Mouse (Mus musculus) lung, embryonic 14.5 days (tissue): ENCODE measurements around the gene Mical3. TPM values are rescaled to one million over a fixed set of nuclear protein-coding genes. Genes with fewer than 3 reads are reported as not detected.
"Not testable (repeated sequence)": the region's sequence is repeated elsewhere in the genome, so short reads cannot be mapped to it uniquely, and the experiment has no call there.

Experiments
- ATAC-seq: fragments of 200-750 bp; cut with Nextera tagmentation; 2 replicates; pipeline ENCODE4 v1.8.0; 2017; ENCODE audit warnings: mild to moderate bottlenecking, moderate TSS enrichment, moderate library complexity; ENCODE audit not compliant: insufficient read depth
- DNase-seq: peaks from one replicate; pipeline ENCODE4 v3.0.0-alpha.2; 2015
- H3K27ac ChIP-seq: fragments of 300-500 bp; sonication (generic); 2 replicates; pipeline ENCODE4 v1.5.1; 2014; ENCODE audit warnings: low read depth, mild to moderate bottlenecking, moderate library complexity
- H3K27me3 ChIP-seq: fragments of 300-500 bp; sonication (generic); 2 replicates; pipeline ENCODE4 v1.6.1; 2014; ENCODE audit warnings: low read length, control low read depth; ENCODE audit not compliant: insufficient read depth
- H3K36me3 ChIP-seq: fragments of 300-500 bp; sonication (generic); 2 replicates; pipeline ENCODE4 v1.6.1; 2014; ENCODE audit warnings: control low read depth; ENCODE audit not compliant: insufficient read depth
- H3K4me1 ChIP-seq: fragments of 300-500 bp; sonication (generic); 2 replicates; pipeline ENCODE4 v1.6.1; 2014; ENCODE audit warnings: antibody characterized with exemption, control low read depth; ENCODE audit not compliant: insufficient read depth
- H3K4me2 ChIP-seq: fragments of 300-500 bp; sonication (generic); 2 replicates; pipeline ENCODE4 v1.6.1; 2014; ENCODE audit warnings: mild to moderate bottlenecking
- H3K4me3 ChIP-seq: fragments of 300-500 bp; sonication (generic); 2 replicates; pipeline ENCODE4 v1.5.1; 2014; ENCODE audit warnings: low read depth, low read length
- H3K9ac ChIP-seq: fragments of 300-500 bp; sonication (generic); 2 replicates; pipeline ENCODE4 v1.6.1; 2014
- H3K9me3 ChIP-seq: fragments of 300-500 bp; sonication (generic); 2 replicates; pipeline ENCODE4 v1.6.1; 2016; ENCODE audit warnings: low read depth, low read length, control low read depth
- CTCF ChIP-seq: IDR thresholded peaks from 2 replicates; pipeline ENCODE4 v1.5.1; 2016; ENCODE audit warnings: antibody characterized with exemption, low read depth
- WGBS: fragments of 180-500 bp; shearing (Covaris S2); extraction: QIAGEN DNeasy Blood & Tissue Kit; methylation state at CpG from one replicate; pipeline ENCODE4 v1.1.7; 2014; 5-methylcytosine and 5-hydroxymethylcytosine counted together
- polyA plus RNA-seq: library from polyadenylated mRNA; unstranded; fragments of >200 nt; fragmentation: Nextera tagmentation; extraction: Ambion mirVana; gene quantifications from 2 replicates; pipeline ENCODE4 v1.2.1, GENCODE M21; 2014

The Mical3 gene
- polyA plus RNA-seq, 1 experiment from 2014 or later = 27.0 TPM

GRCm38 (mm10) chr6:120917975-120918374, 212.8 kb downstream of the Mical3 start:
- Histone ChIP-seq H3K9ac (no peak overlapping the region), H3K27me3 (peaks cover 5% of the 10 kb centered on the region; the same call in 1 of the 2 replicates), H3K27ac (no peak overlapping the region), H3K9me3 (no peaks in the 10 kb centered on the region), H3K4me2 (no peak overlapping the region), H3K4me1 (0 out of 2 replicates have a peak, but pooled peaks cover 2% of the 10 kb centered on the region), H3K4me3 (no peak overlapping the region), H3K36me3 (no peaks in the 10 kb centered on the region)
- DNase-seq (no peak), ATAC-seq (no peak)
- WGBS = 66% methylated on average over 3 of the region's 3 CpGs
- TF ChIP-seq CTCF = no peak

DNA sequence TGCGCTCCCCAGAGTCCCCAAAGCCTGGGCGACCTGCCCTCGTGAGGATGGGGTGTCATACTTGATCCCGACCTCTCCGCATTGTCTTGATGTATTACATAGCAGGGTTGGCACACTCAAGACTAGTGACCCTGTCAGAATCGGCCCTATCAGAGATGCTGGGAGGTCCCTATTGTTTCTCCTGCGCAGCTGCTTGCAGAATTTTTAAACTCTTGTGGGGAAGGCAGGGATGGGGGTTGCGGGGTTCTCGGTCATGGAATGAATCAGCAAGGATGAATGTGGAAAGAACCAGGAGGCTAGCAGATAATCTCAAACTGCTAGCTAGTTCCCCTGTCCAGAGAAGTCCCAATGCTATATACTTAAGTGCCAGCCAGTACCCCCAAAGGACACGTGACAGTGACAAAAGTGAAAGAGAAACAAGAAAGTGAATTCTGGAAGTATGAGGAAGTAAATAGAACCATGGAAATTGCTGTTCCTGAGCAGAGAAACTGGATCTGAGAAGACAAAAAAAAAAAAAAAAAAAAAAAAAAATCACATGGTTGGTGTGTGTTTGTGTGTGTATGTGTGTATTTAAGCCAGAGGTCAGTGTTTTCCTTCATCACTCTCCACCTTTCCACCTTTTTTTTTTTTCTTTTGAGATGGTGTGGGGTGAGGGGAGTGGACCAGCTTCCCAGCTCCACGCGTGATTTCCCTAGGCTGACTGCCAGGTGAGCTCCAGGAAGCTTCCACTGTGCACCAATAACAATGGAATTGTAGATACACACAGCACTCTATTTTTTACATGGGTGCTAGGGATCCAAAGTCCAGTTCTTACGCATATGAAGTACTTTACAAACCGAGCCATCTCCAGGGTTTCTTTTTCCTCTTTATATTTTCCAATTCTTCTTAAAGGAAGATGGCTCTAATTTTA, 213.6 kb downstream of the Mical3 start:
- H3K4me1 ChIP-seq, DNase-seq, H3K27ac ChIP-seq, H3K9me3 ChIP-seq, H3K27me3 ChIP-seq, H3K36me3 ChIP-seq: not testable (repeated sequence)
- H3K9ac ChIP-seq = peak overlapping the region; percentile 55; the same call in 1 of the 2 replicates
- peak overlapping the region; percentile 99 for H3K4me2 ChIP-seq
- WGBS = 34% methylated on average over 8 of the region's 14 CpGs
- ATAC-seq = peak; percentile 19
- peak overlapping the region; percentile 60 for H3K4me3 ChIP-seq

DNA sequence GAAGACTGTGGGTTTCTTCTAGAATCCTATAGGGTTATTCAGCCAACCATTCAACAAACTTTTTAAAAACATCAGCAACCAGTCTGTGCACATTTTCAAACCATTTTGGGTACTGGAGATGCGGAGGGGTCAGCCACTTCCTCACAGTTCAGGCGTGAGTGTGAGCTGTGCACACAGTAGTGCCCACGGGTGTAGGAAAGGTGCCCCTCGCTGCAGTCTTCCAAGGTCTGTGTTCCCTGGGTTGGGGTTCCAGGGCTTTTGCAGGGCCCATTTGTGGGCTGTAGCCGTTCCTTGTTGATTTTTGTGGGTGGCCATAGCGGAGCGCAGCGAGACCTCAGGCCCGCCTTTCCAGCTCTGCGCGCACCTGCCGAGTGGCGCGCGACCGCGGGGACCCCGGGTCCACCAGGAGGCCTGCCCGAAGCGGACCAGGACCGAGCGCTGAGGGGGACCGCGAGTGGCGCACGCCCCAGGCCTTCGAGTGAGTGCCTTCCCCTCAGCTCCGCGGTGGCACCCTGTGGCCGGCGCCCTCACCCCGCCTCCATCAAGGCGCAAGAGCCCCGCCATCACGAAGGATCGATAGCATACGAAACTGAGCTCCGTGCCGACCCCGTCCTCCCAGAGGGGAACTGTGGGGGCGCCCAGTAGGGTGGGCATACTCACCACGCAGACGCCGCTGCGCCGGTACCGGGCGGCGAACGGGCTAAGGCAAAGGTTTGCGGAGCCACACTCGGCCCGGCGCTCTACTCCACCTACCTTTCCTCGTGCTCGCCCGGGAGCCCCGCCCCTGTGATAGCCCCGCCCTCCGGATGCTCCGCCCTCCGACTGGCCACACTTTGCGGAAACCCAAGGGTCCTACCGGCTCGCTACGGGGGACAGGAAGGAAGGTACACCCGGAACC, 214.5 kb downstream of the Mical3 start, which contains the start of gene Bid:
Gene Bid, minus strand, starts transcription at position 780 of the 898 bp plus-strand sequence.
- H3K9me3 ChIP-seq = no peaks in the 10 kb centered on the region
- no peak within 1 kb of the TSS for H3K27ac ChIP-seq
- peak; percentile 87 for DNase-seq
- TF ChIP-seq CTCF = no peak
- H3K27me3 ChIP-seq = peaks cover 5% of the 10 kb centered on the region; the same call in 1 of the 2 replicates
- peak within 1 kb of the TSS; percentile 55 for H3K9ac ChIP-seq
- H3K36me3 ChIP-seq = no peaks in the 10 kb centered on the region
- H3K4me3 ChIP-seq = peak within 1 kb of the TSS; percentile 60
- WGBS = 1% methylated on average over 67 of the region's 67 CpGs
- peak within 1 kb of the TSS; percentile 99 for H3K4me2 ChIP-seq
- H3K4me1 ChIP-seq = 0 out of 2 replicates have a peak, but pooled peaks cover 7% of the 10 kb centered on the region
- peak; percentile 93 for ATAC-seq

DNA sequence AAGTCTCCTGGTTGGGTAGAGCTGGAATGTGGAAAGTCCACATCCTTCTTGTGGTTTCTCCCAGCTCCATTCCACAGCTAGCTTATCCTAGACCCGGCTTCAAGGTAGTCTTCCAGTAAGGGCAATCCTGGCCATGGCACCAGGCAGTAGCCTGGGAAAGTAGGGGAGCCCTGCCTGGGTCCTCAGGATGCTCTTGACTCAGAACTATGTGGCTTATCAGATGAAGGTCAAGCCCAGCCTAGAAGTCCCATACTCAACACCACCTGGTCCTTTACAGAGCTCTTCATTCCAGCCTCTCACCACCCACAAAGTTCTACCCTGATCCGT, 215.2 kb downstream of the Mical3 start:
- H3K36me3 ChIP-seq = no peaks in the 10 kb centered on the region
- 32% methylated on average over 2 of the region's 2 CpGs for WGBS
- H3K27me3 ChIP-seq = peaks cover 5% of the 10 kb centered on the region; the same call in 1 of the 2 replicates
- DNase-seq (peak; percentile 19), ATAC-seq (peak; percentile 26)
- H3K27ac ChIP-seq = no peak overlapping the region
- peak overlapping the region; percentile 99 for H3K4me2 ChIP-seq
- H3K4me3 ChIP-seq = peak overlapping the region; percentile 60
- TF ChIP-seq CTCF = no peak
- 0 out of 2 replicates have a peak, but pooled peaks cover 7% of the 10 kb centered on the region for H3K4me1 ChIP-seq
- no peaks in the 10 kb centered on the region for H3K9me3 ChIP-seq
- H3K9ac ChIP-seq = no peak overlapping the region; the same call in 1 of the 2 replicates

GRCm38 (mm10) chr6:120914911-120915648, 215.7 kb downstream of the Mical3 start:
- no peaks in the 10 kb centered on the region for H3K9me3 ChIP-seq
- peaks cover 5% of the 10 kb centered on the region; the same call in 1 of the 2 replicates for H3K27me3 ChIP-seq
- H3K4me2 ChIP-seq = peak overlapping the region; percentile 99
- no peaks in the 10 kb centered on the region for H3K36me3 ChIP-seq
- no peak overlapping the region for H3K9ac ChIP-seq
- ATAC-seq (no peak; the same call in 1 of the 2 replicates), DNase-seq (peak; percentile 38)
- no peak overlapping the region for H3K27ac ChIP-seq
- no peak overlapping the region for H3K4me3 ChIP-seq
- 0 out of 2 replicates have a peak, but pooled peaks cover 7% of the 10 kb centered on the region for H3K4me1 ChIP-seq
- peak; percentile 59 for TF ChIP-seq CTCF
- 46% methylated on average over 9 of the region's 9 CpGs for WGBS

- Histone ChIP-seq H3K27ac (no peak overlapping the region), H3K36me3 (no peaks in the 10 kb centered on the region), H3K4me1 (0 out of 2 replicates have a peak, but pooled peaks cover 7% of the 10 kb centered on the region), H3K9me3 (no peaks in the 10 kb centered on the region), H3K9ac (no peak overlapping the region), H3K27me3 (peaks cover 5% of the 10 kb centered on the region; the same call in 1 of the 2 replicates), H3K4me3 (no peak overlapping the region), H3K4me2 (no peak overlapping the region)
- DNase-seq = no peak
- WGBS = 76% methylated on average over 4 of the region's 4 CpGs
- no peak for TF ChIP-seq CTCF
- ATAC-seq = no peak
Observed at GRCm38 (mm10) chr6:120914533-120914910, 216.3 kb downstream of the Mical3 start.
